Mouse (Mus musculus): Measurements from ENCODE around the gene Asic4. TPM values are rescaled to one million over a fixed set of nuclear protein-coding genes. Genes with fewer than 3 reads are reported as not detected.

The Asic4 gene
- polyA plus RNA-seq, 1 experiment from 2014 or later = 4.4 TPM

DNA sequence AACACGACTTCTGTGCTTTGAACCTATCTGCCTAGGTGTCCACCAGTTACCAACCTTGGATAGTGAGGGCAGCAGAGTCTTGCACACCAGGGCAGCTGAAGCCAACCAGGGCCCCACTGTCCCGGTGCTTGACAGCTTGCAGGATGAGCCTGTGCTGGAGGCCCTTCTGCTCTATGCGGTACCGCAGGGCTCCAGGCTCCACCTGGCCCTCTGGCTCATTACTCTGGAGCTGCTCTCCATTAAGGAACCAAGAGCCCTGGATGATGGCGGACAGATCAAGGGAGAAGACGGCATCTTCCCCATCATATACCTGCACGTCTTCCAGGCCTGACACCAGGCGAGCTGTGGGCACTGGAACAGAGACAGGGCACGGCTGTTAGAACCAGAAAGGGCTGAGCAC lies 51.7 kb downstream of the Asic4 start:
- no peak for ATAC-seq (ENCODE audit: low FRiP score)

GRCm38 (mm10) chr1:75502945-75503650 lies 52.9 kb downstream of the Asic4 start:
- Histone ChIP-seq H3K9me3 (ENCODE audit: control insufficient read depth, low read length) (no peaks in the 10 kb centered on the region), H3K36me3 (ENCODE audit: control insufficient read depth, insufficient read depth, low read length) (no peaks in the 10 kb centered on the region), H3K27ac (ENCODE audit: low read depth, low read length) (no peak overlapping the region), H3K4me3 (ENCODE audit: low read depth, low read length) (no peak overlapping the region), H3K27me3 (ENCODE audit: control insufficient read depth, insufficient read depth, low read length) (peaks cover 6% of the 10 kb centered on the region), H3K4me1 (replicated peaks; ENCODE audit: control insufficient read depth, insufficient read depth, low read length) (0 out of 2 replicates have a peak, but pooled peaks cover 4% of the 10 kb centered on the region), H3K9ac (ENCODE audit: low read depth, low read length) (no peak overlapping the region), H3K4me2 (replicated peaks; ENCODE audit: low read depth, low read length) (no peak overlapping the region)
- ATAC-seq (ENCODE audit: low FRiP score) = no peak
- WGBS = 84% methylated on average over 24 of the region's 25 CpGs
- DNase-seq (ENCODE audit: low spot score) = no peak

More for the DNA sequence above, 51.7 kb downstream of the Asic4 start:
- Histone ChIP-seq H3K9me3 (ENCODE audit: control insufficient read depth, low read length) (no peaks in the 10 kb centered on the region), H3K36me3 (ENCODE audit: control insufficient read depth, insufficient read depth, low read length) (no peaks in the 10 kb centered on the region), H3K27ac (ENCODE audit: low read depth, low read length) (no peak overlapping the region), H3K4me2 (replicated peaks; ENCODE audit: low read depth, low read length) (no peak overlapping the region), H3K4me3 (ENCODE audit: low read depth, low read length) (no peak overlapping the region), H3K27me3 (ENCODE audit: control insufficient read depth, insufficient read depth, low read length) (peaks cover 6% of the 10 kb centered on the region), H3K9ac (ENCODE audit: low read depth, low read length) (no peak overlapping the region), H3K4me1 (replicated peaks; ENCODE audit: control insufficient read depth, insufficient read depth, low read length) (0 out of 2 replicates have a peak, but pooled peaks cover 4% of the 10 kb centered on the region)
- DNase-seq (ENCODE audit: low spot score) = no peak
- WGBS = 97% methylated on average over 9 of the region's 9 CpGs

- ATAC-seq (ENCODE audit: low FRiP score) (no peak), DNase-seq (ENCODE audit: low spot score) (no peak)
- Histone ChIP-seq H3K9me3 (ENCODE audit: control insufficient read depth, low read length) (no peaks in the 10 kb centered on the region), H3K9ac (ENCODE audit: low read depth, low read length) (no peak overlapping the region), H3K4me2 (replicated peaks; ENCODE audit: low read depth, low read length) (no peak overlapping the region), H3K27ac (ENCODE audit: low read depth, low read length) (no peak overlapping the region), H3K27me3 (ENCODE audit: control insufficient read depth, insufficient read depth, low read length) (peaks cover 6% of the 10 kb centered on the region), H3K36me3 (ENCODE audit: control insufficient read depth, insufficient read depth, low read length) (no peaks in the 10 kb centered on the region), H3K4me1 (replicated peaks; ENCODE audit: control insufficient read depth, insufficient read depth, low read length) (0 out of 2 replicates have a peak, but pooled peaks cover 4% of the 10 kb centered on the region), H3K4me3 (ENCODE audit: low read depth, low read length) (no peak overlapping the region)
- WGBS = 72% methylated on average over 23 of the region's 23 CpGs
Observed at GRCm38 (mm10) chr1:75503651-75503980, 53.4 kb downstream of the Asic4 start.

- Histone ChIP-seq H3K4me1 (replicated peaks; ENCODE audit: control insufficient read depth, insufficient read depth, low read length) (0 out of 2 replicates have a peak, but pooled peaks cover 4% of the 10 kb centered on the region), H3K9me3 (ENCODE audit: control insufficient read depth, low read length) (no peaks in the 10 kb centered on the region), H3K4me2 (replicated peaks; ENCODE audit: low read depth, low read length) (peak overlapping the region; percentile 95), H3K9ac (ENCODE audit: low read depth, low read length) (no peak overlapping the region; the same call in 1 of the 2 replicates), H3K27ac (ENCODE audit: low read depth, low read length) (no peak overlapping the region), H3K4me3 (ENCODE audit: low read depth, low read length) (peak overlapping the region; percentile 82; the same call in 1 of the 2 replicates), H3K27me3 (ENCODE audit: control insufficient read depth, insufficient read depth, low read length) (peaks cover 12% of the 10 kb centered on the region), H3K36me3 (ENCODE audit: control insufficient read depth, insufficient read depth, low read length) (no peaks in the 10 kb centered on the region)
- no peak for ATAC-seq (ENCODE audit: low FRiP score)
- DNase-seq (ENCODE audit: low spot score) = no peak
- WGBS = 65% methylated on average over 9 of the region's 9 CpGs
Observed at GRCm38 (mm10) chr1:75504256-75505045, 54.2 kb downstream of the Asic4 start.

- Histone ChIP-seq H3K9ac (ENCODE audit: low read depth, low read length) (peak overlapping the region; percentile 83), H3K4me2 (replicated peaks; ENCODE audit: low read depth, low read length) (peak overlapping the region; percentile 95), H3K4me3 (ENCODE audit: low read depth, low read length) (peak overlapping the region; percentile 82), H3K4me1 (replicated peaks; ENCODE audit: control insufficient read depth, insufficient read depth, low read length) (0 out of 2 replicates have a peak, but pooled peaks cover 4% of the 10 kb centered on the region), H3K27ac (ENCODE audit: low read depth, low read length) (peak overlapping the region; percentile 76), H3K27me3 (ENCODE audit: control insufficient read depth, insufficient read depth, low read length) (peaks cover 13% of the 10 kb centered on the region), H3K9me3 (ENCODE audit: control insufficient read depth, low read length) (no peaks in the 10 kb centered on the region), H3K36me3 (ENCODE audit: control insufficient read depth, insufficient read depth, low read length) (no peaks in the 10 kb centered on the region)
- under 1% methylated on average over 81 of the region's 84 CpGs for WGBS
- DNase-seq (ENCODE audit: low spot score) = peak; percentile 72
- peak; percentile 63 for ATAC-seq (ENCODE audit: low FRiP score)
Observed at GRCm38 (mm10) chr1:75505159-75505955, 55.1 kb downstream of the Asic4 start.

- peak; percentile 77 for DNase-seq (ENCODE audit: low spot score)
- Histone ChIP-seq H3K4me3 (ENCODE audit: low read depth, low read length) (peak within 1 kb of the TSS; percentile 82), H3K27ac (ENCODE audit: low read depth, low read length) (peak within 1 kb of the TSS; percentile 76), H3K27me3 (ENCODE audit: control insufficient read depth, insufficient read depth, low read length) (peaks cover 13% of the 10 kb centered on the region), H3K9ac (ENCODE audit: low read depth, low read length) (peak within 1 kb of the TSS; percentile 83), H3K36me3 (ENCODE audit: control insufficient read depth, insufficient read depth, low read length) (no peaks in the 10 kb centered on the region), H3K4me1 (replicated peaks; ENCODE audit: control insufficient read depth, insufficient read depth, low read length) (0 out of 2 replicates have a peak, but pooled peaks cover 4% of the 10 kb centered on the region), H3K4me2 (replicated peaks; ENCODE audit: low read depth, low read length) (peak within 1 kb of the TSS; percentile 95), H3K9me3 (ENCODE audit: control insufficient read depth, low read length) (no peaks in the 10 kb centered on the region)
- WGBS = under 1% methylated on average over 63 of the region's 65 CpGs
- ATAC-seq (ENCODE audit: low FRiP score) = peak; percentile 83
Observed at GRCm38 (mm10) chr1:75505956-75506831, 56.0 kb downstream of the Asic4 start, which contains the start of gene Obsl1. Gene Obsl1 (minus strand): TSS chr1:75506452.

GRCm38 (mm10) chr1:75507006-75507405 lies 56.8 kb downstream of the Asic4 start, which contains the start of gene Inha:
Gene Inha (plus strand): TSS chr1:75507077.
- ATAC-seq (ENCODE audit: low FRiP score) = no peak
- Histone ChIP-seq H3K4me3 (ENCODE audit: low read depth, low read length) (peak within 1 kb of the TSS; percentile 82), H3K27ac (ENCODE audit: low read depth, low read length) (peak within 1 kb of the TSS; percentile 76), H3K27me3 (ENCODE audit: control insufficient read depth, insufficient read depth, low read length) (peaks cover 13% of the 10 kb centered on the region), H3K9ac (ENCODE audit: low read depth, low read length) (peak within 1 kb of the TSS; percentile 83), H3K4me1 (replicated peaks; ENCODE audit: control insufficient read depth, insufficient read depth, low read length) (0 out of 2 replicates have a peak, but pooled peaks cover 4% of the 10 kb centered on the region), H3K4me2 (replicated peaks; ENCODE audit: low read depth, low read length) (peak within 1 kb of the TSS; percentile 95), H3K9me3 (ENCODE audit: control insufficient read depth, low read length) (no peaks in the 10 kb centered on the region), H3K36me3 (ENCODE audit: control insufficient read depth, insufficient read depth, low read length) (no peaks in the 10 kb centered on the region)
- DNase-seq (ENCODE audit: low spot score) = no peak
- WGBS = 66% methylated on average over 10 of the region's 10 CpGs

Measured in hindbrain, embryonic 11.5 days (tissue).